In genomic region chr2:117685836-117686453, GRCm38 (mm10) we compare ENCODE assay signal across 11 mouse cellular contexts.
DNase-seq lines count a peak whose midpoint lies in the region; ATAC-seq lines count a peak whose summit lies in the region.
"Had no signal": no experiment of that assay in that cellular context is flagged by ENCODE, and none has a peak within 500 bp of the region (broad histone marks: within the 10 kb centered on the region; RNA-seq: fewer than 3 reads in every experiment).

No protein-coding gene starts in this region.

- no peaks in the 10 kb centered on the region for H3K36me3 ChIP-seq in hindbrain, embryonic 16.5 days (ENCODE audit: control insufficient read depth, insufficient read depth, low read length)
- no peaks in the 10 kb centered on the region for H3K36me3 ChIP-seq in hindbrain, embryonic 12.5 days
- H3K36me3 ChIP-seq: limb, embryonic 15.5 days; midbrain, embryonic 13.5 days had no signal

- 73% methylated on average over 4 of the region's 4 CpGs for WGBS in hindbrain, embryonic 16.5 days
- 81% methylated on average over 4 of the region's 4 CpGs for WGBS in hindbrain, embryonic 12.5 days

- peak; percentile 65; the same call in 1 of the 2 replicates for ATAC-seq in hindbrain, embryonic 16.5 days
- ATAC-seq in hindbrain, embryonic 12.5 days (ENCODE audit: low FRiP score): no peak
- ATAC-seq: midbrain, embryonic 13.5 days had no signal

- H3K27ac ChIP-seq in hindbrain, embryonic 16.5 days (ENCODE audit: low read depth, low read length): no peak overlapping the region
- no peak overlapping the region for H3K27ac ChIP-seq in hindbrain, embryonic 12.5 days
- H3K27ac ChIP-seq: limb, embryonic 15.5 days; midbrain, embryonic 13.5 days had no signal

- no peak overlapping the region for H3K4me2 ChIP-seq in hindbrain, embryonic 16.5 days (ENCODE audit: low read length)
- H3K4me2 ChIP-seq in hindbrain, embryonic 12.5 days (replicated peaks): no peak overlapping the region
- H3K4me2 ChIP-seq: limb, embryonic 15.5 days; midbrain, embryonic 13.5 days had no signal

- no peak overlapping the region for H3K9ac ChIP-seq in hindbrain, embryonic 16.5 days (ENCODE audit: low read depth, low read length)
- no peak overlapping the region for H3K9ac ChIP-seq in hindbrain, embryonic 12.5 days
- H3K9ac ChIP-seq: limb, embryonic 15.5 days; midbrain, embryonic 13.5 days had no signal

- no peaks in the 10 kb centered on the region for H3K9me3 ChIP-seq in hindbrain, embryonic 16.5 days (ENCODE audit: control insufficient read depth, low read length)
- H3K9me3 ChIP-seq in hindbrain, embryonic 12.5 days (replicated peaks): no peaks in the 10 kb centered on the region
- H3K9me3 ChIP-seq: limb, embryonic 15.5 days had no signal

- peak; percentile 42 for DNase-seq in ovary, adult 18-20 months (ENCODE audit: low spot score)
- no peak for DNase-seq in ovary, postnatal 10 days (ENCODE audit: low spot score)
- DNase-seq in layer of hippocampus, adult 18-20 months (ENCODE audit: low spot score in 2 of 2): peak; percentile 1 to 32
- peak; percentile 28 for DNase-seq in ovary, postnatal 36 days (ENCODE audit: low spot score)
- no peak for DNase-seq in T-cell, adult 2 months (ENCODE audit: low spot score)
- DNase-seq in B cell, adult 2 months: no peak
- DNase-seq: heart, adult 11 months had no signal

- no peaks in the 10 kb centered on the region for H3K4me1 ChIP-seq in hindbrain, embryonic 16.5 days (ENCODE audit: control insufficient read depth, insufficient read depth, low read depth, low read length)
- no peaks in the 10 kb centered on the region for H3K4me1 ChIP-seq in hindbrain, embryonic 12.5 days
- H3K4me1 ChIP-seq: limb, embryonic 15.5 days; midbrain, embryonic 13.5 days had no signal

- no peaks in the 10 kb centered on the region for H3K27me3 ChIP-seq in hindbrain, embryonic 16.5 days (replicated peaks; ENCODE audit: control insufficient read depth, insufficient read depth, low read length)
- no peaks in the 10 kb centered on the region for H3K27me3 ChIP-seq in hindbrain, embryonic 12.5 days
- H3K27me3 ChIP-seq: limb, embryonic 15.5 days; midbrain, embryonic 13.5 days had no signal

- H3K4me3 ChIP-seq in hindbrain, embryonic 16.5 days (ENCODE audit: low read length): no peak overlapping the region
- no peak overlapping the region for H3K4me3 ChIP-seq in hindbrain, embryonic 12.5 days
- H3K4me3 ChIP-seq: limb, embryonic 15.5 days; midbrain, embryonic 13.5 days had no signal

Comparison
In these comparisons a context has a peak if more than half of its experiments do, and no peak if none do; other contexts are left out.
1. DNase-seq: peak in ovary, adult 18-20 months (single experiment), layer of hippocampus, adult 18-20 months (2 of 2) and ovary, postnatal 36 days (single experiment); none in ovary, postnatal 10 days (single experiment), T-cell, adult 2 months (single experiment) and B cell, adult 2 months (0 of 2).